Mouse (Mus musculus): Measurements from ENCODE around the gene Gkap1. TPM values are rescaled to one million over a fixed set of nuclear protein-coding genes. Genes with fewer than 3 reads are reported as not detected.

Gene Gkap1
- 36.4 and 41.6 TPM in 2 replicates for polyA plus RNA-seq (2015; fragmentation: Nextera tagmentation; extraction: Ambion mirVana)

DNA sequence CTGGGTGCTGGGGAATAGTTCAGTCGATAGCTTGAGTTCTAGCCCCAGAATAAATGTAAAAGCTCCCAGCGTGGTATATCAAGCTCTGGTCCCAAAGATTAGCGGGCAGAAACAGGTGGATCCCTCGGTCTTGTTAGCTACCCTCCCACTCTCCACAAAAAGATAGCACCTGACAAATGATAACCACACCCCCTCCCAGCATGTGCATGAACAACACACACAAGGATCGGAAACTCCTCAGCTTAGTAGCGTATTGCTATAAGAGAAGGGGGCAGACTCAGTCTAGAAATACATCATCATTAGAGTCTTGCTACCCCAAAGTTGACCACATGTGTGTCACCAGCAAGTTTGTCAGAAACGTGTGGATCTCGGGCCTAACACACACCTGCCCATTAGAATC is at the start of gene Gkap1:
Gene Gkap1, minus strand, starts transcription at position 101 of the 400 bp plus-strand sequence.

DNA sequence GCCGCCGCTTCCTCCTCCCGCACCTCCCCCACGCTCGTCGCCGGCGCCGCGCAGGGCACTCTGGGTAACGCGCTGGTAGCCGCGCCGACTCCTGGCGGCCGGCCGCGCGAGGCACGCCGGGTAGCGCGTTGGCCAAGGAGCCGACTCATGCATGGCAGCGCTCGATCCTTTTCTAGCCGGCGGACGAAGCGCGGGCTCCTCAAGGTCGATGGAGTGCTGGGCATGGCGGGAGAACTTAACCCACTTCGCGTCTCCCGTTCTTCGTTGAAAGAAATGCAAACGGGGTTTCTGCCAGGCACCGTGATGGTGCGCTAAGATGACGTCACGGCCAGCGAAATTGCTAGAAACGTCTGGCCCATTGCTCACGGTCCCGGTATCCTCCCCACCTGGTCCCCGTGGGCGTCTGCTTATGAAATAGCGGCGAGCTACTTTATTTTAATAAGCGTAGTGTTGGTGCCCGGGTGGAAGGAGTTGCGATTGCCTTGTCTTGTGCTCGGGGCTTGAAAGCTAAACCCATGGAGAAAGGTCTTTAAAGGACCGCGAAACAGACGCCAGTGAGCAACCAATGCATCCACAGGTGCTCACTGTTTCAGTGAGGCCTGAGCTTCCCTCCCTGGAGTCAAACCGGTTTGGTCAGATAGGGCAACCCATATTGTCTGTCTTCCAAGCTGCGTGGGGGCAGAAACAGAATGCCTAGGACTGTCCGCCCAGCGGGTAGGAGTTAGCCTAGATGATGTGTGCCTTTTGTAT is 59.7 kb downstream of the Gkap1 start, which contains the start of gene Ubqln1:
Gene Ubqln1, minus strand, starts transcription at position 62 of the 750 bp plus-strand sequence.

Small RNAs within 50 kb of the gene (microRNA-seq; reads per million reads assigned to microRNA genes)
- gene Mir6369 (ENCODE audit: borderline replicate concordance, insufficient number of aligned reads), result not detected

Other genes with a start within 250 kb of the Gkap1 start
- gene Klhl3, start 162.1 kb downstream of the Gkap1 start, polyA plus RNA-seq (2015; fragmentation: Nextera tagmentation; extraction: Ambion mirVana), result 1.6 and 1.9 TPM in 2 replicates
- 25.8 and 26.4 TPM in 2 replicates for gene Hnrnpa0, start 147.1 kb downstream of the Gkap1 start, polyA plus RNA-seq (2015; fragmentation: Nextera tagmentation; extraction: Ambion mirVana)
- gene Idnk, start 118.0 kb downstream of the Gkap1 start, polyA plus RNA-seq (2015; fragmentation: Nextera tagmentation; extraction: Ambion mirVana), result 67.7 and 87.3 TPM in 2 replicates
- gene Ubqln1, start 60.0 kb downstream of the Gkap1 start, polyA plus RNA-seq (2015; fragmentation: Nextera tagmentation; extraction: Ambion mirVana), result 55.9 and 67.1 TPM in 2 replicates
- gene Kif27, start 83.4 kb upstream of the Gkap1 start, polyA plus RNA-seq (2015; fragmentation: Nextera tagmentation; extraction: Ambion mirVana), result 0.38 and 0.59 TPM in 2 replicates
- gene 2210016F16Rik, start 109.5 kb upstream of the Gkap1 start, polyA plus RNA-seq (2015; fragmentation: Nextera tagmentation; extraction: Ambion mirVana), result 34.2 and 41.3 TPM in 2 replicates
- gene Rmi1, start 126.5 kb upstream of the Gkap1 start, polyA plus RNA-seq (2015; fragmentation: Nextera tagmentation; extraction: Ambion mirVana), result 16.2 and 20.7 TPM in 2 replicates
- 547 and 758 TPM in 2 replicates for gene Hnrnpk, start 127.6 kb upstream of the Gkap1 start, polyA plus RNA-seq (2015; fragmentation: Nextera tagmentation; extraction: Ambion mirVana)

Data from adrenal gland, postnatal 0 days (tissue).